Mouse (Mus musculus): ENCODE results near the gene Rgs9. TPM values are rescaled to one million over a fixed set of nuclear protein-coding genes. Genes with fewer than 3 reads are reported as not detected.

Gene Rgs9
- polyA plus RNA-seq, 1 experiment = 1.2 TPM

DNA sequence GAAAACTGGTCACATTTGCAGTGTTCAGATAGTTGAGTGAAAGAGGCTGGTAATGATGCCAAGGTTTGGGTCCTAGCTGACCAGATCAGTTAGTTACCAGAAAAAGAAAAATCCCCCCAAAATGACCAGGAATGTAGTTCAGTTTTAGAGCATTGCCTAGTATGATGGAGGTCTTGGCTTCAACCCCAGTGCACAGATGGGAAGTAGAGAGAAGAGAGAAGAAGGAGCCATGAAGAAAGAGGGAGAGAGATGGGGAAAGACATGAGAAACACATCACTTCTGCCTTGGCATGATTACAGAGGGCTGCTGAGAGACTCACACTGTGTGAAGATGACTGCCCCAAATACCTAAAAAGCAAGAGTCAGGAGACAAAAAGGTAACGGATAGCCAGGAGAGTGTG, 13.1 kb downstream of the Rgs9 start:
- no peak for DNase-seq
- H3K4me1 ChIP-seq (replicated peaks; ENCODE audit: control insufficient read depth, insufficient read depth, low read length) = no peaks in the 10 kb centered on the region
- TF ChIP-seq CTCF (IDR thresholded peaks at IDR 0.05; ENCODE audit: borderline replicate concordance, control insufficient read depth, extremely low read depth, insufficient read depth, low read length, poor library complexity) (no peak), POLR2A (IDR thresholded peaks at IDR 0.05; ENCODE audit: control insufficient read depth, extremely low read depth, insufficient read depth, low read length, poor library complexity) (no peak)
- H3K27me3 ChIP-seq (ENCODE audit: control insufficient read depth, insufficient read depth, low read length) = no peaks in the 10 kb centered on the region
- H3K36me3 ChIP-seq (ENCODE audit: control insufficient read depth, insufficient read depth, low read length) = no peaks in the 10 kb centered on the region
- no peak overlapping the region for H3K4me3 ChIP-seq (ENCODE audit: control insufficient read depth, insufficient read depth, low read length)
- H3K27ac ChIP-seq (ENCODE audit: control insufficient read depth, insufficient read depth, low read length) = no peak overlapping the region
- 100% methylated on average over 1 of the region's 1 CpGs for WGBS

DNA sequence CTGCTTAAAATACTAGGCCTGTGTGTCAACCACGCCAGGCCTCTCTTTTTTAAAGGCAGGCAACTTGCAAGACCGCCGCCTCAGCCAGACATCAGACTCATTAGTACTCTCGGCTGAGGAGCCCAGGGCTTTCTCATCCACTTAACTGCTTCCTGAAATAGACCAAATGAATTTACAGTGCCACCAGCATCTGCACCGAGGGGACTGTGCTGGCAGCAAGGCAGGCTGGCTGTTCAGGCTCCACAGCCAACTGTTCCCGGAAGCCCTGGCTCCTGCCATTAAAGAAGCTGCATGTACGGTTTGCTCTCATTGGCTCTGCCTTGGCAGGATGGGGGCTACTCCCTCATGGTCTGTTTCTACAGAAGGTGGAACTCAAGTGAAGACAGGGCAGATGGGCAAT, 19.7 kb downstream of the Rgs9 start:
- WGBS = 85% methylated on average over 7 of the region's 7 CpGs
- Histone ChIP-seq H3K4me1 (replicated peaks; ENCODE audit: control insufficient read depth, insufficient read depth, low read length) (no peaks in the 10 kb centered on the region), H3K27ac (ENCODE audit: control insufficient read depth, insufficient read depth, low read length) (no peak overlapping the region), H3K36me3 (ENCODE audit: control insufficient read depth, insufficient read depth, low read length) (no peaks in the 10 kb centered on the region), H3K27me3 (ENCODE audit: control insufficient read depth, insufficient read depth, low read length) (no peaks in the 10 kb centered on the region), H3K4me3 (ENCODE audit: control insufficient read depth, insufficient read depth, low read length) (no peak overlapping the region)
- TF ChIP-seq POLR2A (IDR thresholded peaks at IDR 0.05; ENCODE audit: control insufficient read depth, extremely low read depth, insufficient read depth, low read length, poor library complexity) (no peak), CTCF (IDR thresholded peaks at IDR 0.05; ENCODE audit: borderline replicate concordance, control insufficient read depth, extremely low read depth, insufficient read depth, low read length, poor library complexity) (no peak)
- DNase-seq = no peak

DNA sequence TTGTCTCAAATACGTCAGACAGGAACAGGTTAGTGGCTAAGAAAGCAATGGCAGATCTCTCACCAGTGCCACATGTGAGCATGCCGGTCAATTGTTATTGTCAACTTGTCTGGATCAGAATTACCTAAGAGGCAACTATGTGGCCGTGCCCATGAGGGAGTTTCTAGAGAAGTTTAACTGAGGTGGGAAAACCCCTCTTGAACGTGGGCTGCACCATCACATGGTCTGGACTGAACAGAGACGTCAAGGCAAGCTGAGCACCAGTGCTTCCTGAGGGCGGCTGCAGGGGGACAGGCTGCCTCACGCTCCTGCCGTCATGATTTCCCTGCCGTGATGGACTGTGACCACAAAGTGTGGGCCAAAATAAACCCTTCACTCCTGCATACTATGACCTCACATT, 26.5 kb downstream of the Rgs9 start:
- TF ChIP-seq CTCF (IDR thresholded peaks at IDR 0.05; ENCODE audit: borderline replicate concordance, control insufficient read depth, extremely low read depth, insufficient read depth, low read length, poor library complexity) (no peak), POLR2A (IDR thresholded peaks at IDR 0.05; ENCODE audit: control insufficient read depth, extremely low read depth, insufficient read depth, low read length, poor library complexity) (no peak)
- 77% methylated on average over 9 of the region's 9 CpGs for WGBS

DNA sequence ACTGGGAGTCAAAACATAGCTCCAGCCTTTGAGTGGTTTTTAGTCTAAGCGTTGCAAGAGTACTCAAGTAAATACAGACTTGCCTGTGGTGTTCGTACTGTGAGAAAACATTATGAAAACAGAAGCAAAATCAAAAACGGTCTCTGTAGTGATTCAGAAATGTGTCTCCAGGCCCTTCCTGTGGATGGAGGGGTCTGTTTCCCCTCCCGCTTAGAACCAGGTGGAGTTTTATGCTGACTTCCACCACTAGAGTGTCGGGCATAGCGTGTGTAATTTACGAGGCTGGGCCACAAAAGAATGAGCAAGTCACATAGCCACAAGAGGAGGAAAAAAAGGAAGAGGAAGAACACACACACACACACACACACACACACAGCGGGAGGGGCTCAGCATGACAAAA, 27.6 kb downstream of the Rgs9 start:
- no peak for TF ChIP-seq CTCF (IDR thresholded peaks at IDR 0.05; ENCODE audit: borderline replicate concordance, control insufficient read depth, extremely low read depth, insufficient read depth, low read length, poor library complexity)
- TF ChIP-seq POLR2A (IDR thresholded peaks at IDR 0.05; ENCODE audit: control insufficient read depth, extremely low read depth, insufficient read depth, low read length, poor library complexity) = no peak
- Histone ChIP-seq H3K27ac (ENCODE audit: control insufficient read depth, insufficient read depth, low read length) (no peak overlapping the region), H3K36me3 (ENCODE audit: control insufficient read depth, insufficient read depth, low read length) (no peaks in the 10 kb centered on the region), H3K27me3 (ENCODE audit: control insufficient read depth, insufficient read depth, low read length) (no peaks in the 10 kb centered on the region), H3K4me1 (replicated peaks; ENCODE audit: control insufficient read depth, insufficient read depth, low read length) (peaks cover 5% of the 10 kb centered on the region; the same call in 1 of the 2 replicates), H3K4me3 (ENCODE audit: control insufficient read depth, insufficient read depth, low read length) (no peak overlapping the region)
- no peak for DNase-seq
- WGBS = 13% methylated on average over 8 of the region's 8 CpGs

More for the DNA sequence above, 26.5 kb downstream of the Rgs9 start:
- Histone ChIP-seq H3K4me1 (replicated peaks; ENCODE audit: control insufficient read depth, insufficient read depth, low read length) (peaks cover 5% of the 10 kb centered on the region; the same call in 1 of the 2 replicates), H3K27ac (ENCODE audit: control insufficient read depth, insufficient read depth, low read length) (no peak overlapping the region), H3K36me3 (ENCODE audit: control insufficient read depth, insufficient read depth, low read length) (no peaks in the 10 kb centered on the region), H3K4me3 (ENCODE audit: control insufficient read depth, insufficient read depth, low read length) (no peak overlapping the region), H3K27me3 (ENCODE audit: control insufficient read depth, insufficient read depth, low read length) (no peaks in the 10 kb centered on the region)
- DNase-seq = no peak

DNA sequence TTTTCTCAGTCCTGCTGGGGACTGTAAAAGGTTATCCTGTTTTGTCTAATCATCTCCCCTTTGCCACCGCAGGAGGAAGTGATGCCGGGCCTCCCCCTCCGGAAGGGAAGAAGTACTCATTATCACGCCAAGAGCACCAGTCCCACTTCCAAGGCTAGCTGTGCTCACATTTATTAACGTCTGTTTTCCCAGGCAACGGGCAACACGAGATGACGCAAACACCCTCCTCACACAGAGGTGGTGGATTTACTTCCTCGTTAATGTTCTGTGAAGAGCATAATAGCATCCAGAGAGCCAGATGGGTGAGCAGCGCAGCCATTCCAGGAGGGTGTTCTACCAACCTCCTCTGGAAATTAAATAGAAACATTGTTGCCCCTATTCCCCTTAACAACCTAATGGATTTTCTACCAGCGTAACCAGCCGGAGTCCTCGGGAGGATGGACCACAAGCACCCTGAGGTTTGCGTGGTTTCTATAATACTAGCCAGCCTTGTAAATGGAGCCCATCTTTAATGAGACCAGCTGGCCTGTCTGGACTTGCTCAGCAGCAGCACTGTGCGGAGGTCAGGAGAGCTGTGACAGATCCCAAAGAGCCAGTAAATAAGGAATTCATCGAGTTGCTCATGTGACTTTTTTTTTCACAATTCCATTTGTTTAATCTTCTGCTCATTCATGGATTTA, 28.1 kb downstream of the Rgs9 start:
- Histone ChIP-seq H3K4me3 (ENCODE audit: control insufficient read depth, insufficient read depth, low read length) (no peak overlapping the region), H3K36me3 (ENCODE audit: control insufficient read depth, insufficient read depth, low read length) (no peaks in the 10 kb centered on the region), H3K4me1 (replicated peaks; ENCODE audit: control insufficient read depth, insufficient read depth, low read length) (peaks cover 5% of the 10 kb centered on the region; the same call in 1 of the 2 replicates), H3K27ac (ENCODE audit: control insufficient read depth, insufficient read depth, low read length) (no peak overlapping the region), H3K27me3 (ENCODE audit: control insufficient read depth, insufficient read depth, low read length) (no peaks in the 10 kb centered on the region)
- TF ChIP-seq POLR2A (IDR thresholded peaks at IDR 0.05; ENCODE audit: control insufficient read depth, extremely low read depth, insufficient read depth, low read length, poor library complexity) (no peak), CTCF (IDR thresholded peaks at IDR 0.05; ENCODE audit: borderline replicate concordance, control insufficient read depth, extremely low read depth, insufficient read depth, low read length, poor library complexity) (no peak)
- WGBS = 24% methylated on average over 16 of the region's 16 CpGs
- DNase-seq = no peak

DNA sequence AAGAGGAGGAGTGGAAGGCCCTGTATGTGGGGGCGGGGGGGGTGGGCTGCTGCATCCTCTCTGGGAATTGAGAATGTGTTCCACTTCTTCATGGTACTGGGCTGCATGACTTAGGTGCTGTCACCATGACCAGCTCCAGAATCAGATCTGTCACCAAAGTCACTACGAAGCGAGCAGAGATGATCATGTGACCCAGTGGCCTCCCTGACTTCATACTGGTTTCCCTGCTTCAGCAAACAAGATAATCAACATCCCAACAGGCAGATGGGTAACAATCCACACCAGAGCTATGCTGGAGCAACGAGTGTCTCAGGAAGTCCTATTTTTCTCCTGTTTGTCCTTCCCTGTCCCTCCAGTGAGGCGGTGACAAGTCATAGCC, 28.7 kb downstream of the Rgs9 start:
- WGBS = 10% methylated on average over 5 of the region's 5 CpGs
- H3K36me3 ChIP-seq (ENCODE audit: control insufficient read depth, insufficient read depth, low read length) = no peaks in the 10 kb centered on the region
- H3K27me3 ChIP-seq (ENCODE audit: control insufficient read depth, insufficient read depth, low read length) = no peaks in the 10 kb centered on the region
- H3K4me3 ChIP-seq (ENCODE audit: control insufficient read depth, insufficient read depth, low read length) = no peak overlapping the region
- peaks cover 5% of the 10 kb centered on the region; the same call in 1 of the 2 replicates for H3K4me1 ChIP-seq (replicated peaks; ENCODE audit: control insufficient read depth, insufficient read depth, low read length)
- no peak overlapping the region for H3K27ac ChIP-seq (ENCODE audit: control insufficient read depth, insufficient read depth, low read length)
- DNase-seq = no peak
- TF ChIP-seq CTCF (IDR thresholded peaks at IDR 0.05; ENCODE audit: borderline replicate concordance, control insufficient read depth, extremely low read depth, insufficient read depth, low read length, poor library complexity) (no peak), POLR2A (IDR thresholded peaks at IDR 0.05; ENCODE audit: control insufficient read depth, extremely low read depth, insufficient read depth, low read length, poor library complexity) (no peak)

Data from thymus, adult 2 months (tissue).